Comparison of ENCODE assay signal across 8 mouse cellular contexts in genomic region chr6:85037677-85038076, GRCm38 (mm10). TPM values are rescaled to one million over a fixed set of nuclear protein-coding genes. Genes with fewer than 3 reads are reported as not detected.
A peak's percentile ranks its signal among the peaks of the same experiment; 100 is the strongest.
DNase-seq lines count a peak whose midpoint lies in the region; ATAC-seq and TF ChIP-seq lines count a peak whose summit lies in the region.

No protein-coding gene starts in this region.

- 10% methylated on average over 6 of the region's 6 CpGs for WGBS in midbrain, embryonic 10.5 days
- 9% methylated on average over 6 of the region's 6 CpGs for WGBS in midbrain, embryonic 13.5 days
- WGBS in midbrain, postnatal 0 days: 6% methylated on average over 6 of the region's 6 CpGs
- 4% methylated on average over 6 of the region's 6 CpGs for WGBS in stomach, postnatal 0 days

- no peak for TF ChIP-seq EP300 in stomach, postnatal 0 days (optimal IDR thresholded peaks at IDR 0.05)

- H3K36me3 ChIP-seq in midbrain, embryonic 10.5 days: no peaks in the 10 kb centered on the region
- H3K36me3 ChIP-seq in midbrain, embryonic 13.5 days: no peaks in the 10 kb centered on the region
- H3K36me3 ChIP-seq in midbrain, postnatal 0 days (ENCODE audit: insufficient read depth, low read length): no peaks in the 10 kb centered on the region
- no peaks in the 10 kb centered on the region for H3K36me3 ChIP-seq in stomach, postnatal 0 days (ENCODE audit: control insufficient read depth, insufficient read depth, low read length)

- H3K4me1 ChIP-seq in midbrain, embryonic 10.5 days: no peaks in the 10 kb centered on the region
- 0 out of 2 replicates have a peak, but pooled peaks cover 2% of the 10 kb centered on the region for H3K4me1 ChIP-seq in midbrain, embryonic 13.5 days (replicated peaks)
- peaks cover 6% of the 10 kb centered on the region for H3K4me1 ChIP-seq in bone marrow macrophage, adult 2 months (ENCODE audit: control insufficient read depth, insufficient read depth, low read length)
- no peaks in the 10 kb centered on the region for H3K4me1 ChIP-seq in embryonic fibroblast, embryonic 13.5 days (ENCODE audit: control insufficient read depth, insufficient read depth, low read length)
- no peaks in the 10 kb centered on the region for H3K4me1 ChIP-seq in midbrain, postnatal 0 days (ENCODE audit: insufficient read depth, low read length)
- H3K4me1 ChIP-seq in stomach, postnatal 0 days (replicated peaks; ENCODE audit: control insufficient read depth, insufficient read depth): no peaks in the 10 kb centered on the region

- no peaks in the 10 kb centered on the region for H3K9me3 ChIP-seq in midbrain, embryonic 10.5 days (replicated peaks)
- H3K9me3 ChIP-seq in midbrain, embryonic 13.5 days: no peaks in the 10 kb centered on the region
- no peaks in the 10 kb centered on the region for H3K9me3 ChIP-seq in midbrain, postnatal 0 days (ENCODE audit: low read length)
- no peaks in the 10 kb centered on the region for H3K9me3 ChIP-seq in stomach, postnatal 0 days (ENCODE audit: control insufficient read depth, low read length)

- H3K4me2 ChIP-seq in midbrain, embryonic 13.5 days (replicated peaks): no peak overlapping the region
- H3K4me2 ChIP-seq in midbrain, postnatal 0 days (ENCODE audit: low read depth, low read length, poor library complexity, severe bottlenecking): no peak overlapping the region
- H3K4me2 ChIP-seq in stomach, postnatal 0 days (replicated peaks; ENCODE audit: low read depth): no peak overlapping the region

- no peak overlapping the region for H3K4me3 ChIP-seq in midbrain, embryonic 10.5 days
- no peak overlapping the region for H3K4me3 ChIP-seq in midbrain, embryonic 13.5 days (replicated peaks)
- no peak overlapping the region for H3K4me3 ChIP-seq in bone marrow macrophage, adult 2 months (ENCODE audit: insufficient read depth, low read length)
- no peak overlapping the region for H3K4me3 ChIP-seq in embryonic fibroblast, embryonic 13.5 days (ENCODE audit: insufficient read depth, low read length)
- no peak overlapping the region for H3K4me3 ChIP-seq in midbrain, postnatal 0 days (ENCODE audit: low read depth, low read length)
- H3K4me3 ChIP-seq in stomach, postnatal 0 days (ENCODE audit: low read depth, low read length): no peak overlapping the region

- H3K9ac ChIP-seq in midbrain, embryonic 13.5 days (replicated peaks): no peak overlapping the region
- H3K9ac ChIP-seq in midbrain, postnatal 0 days (replicated peaks; ENCODE audit: low read length, poor library complexity, severe bottlenecking): no peak overlapping the region
- no peak overlapping the region for H3K9ac ChIP-seq in stomach, postnatal 0 days (ENCODE audit: low read length)

- ATAC-seq in midbrain, embryonic 13.5 days: no peak
- no peak for ATAC-seq in midbrain, postnatal 0 days (ENCODE audit: low FRiP score)
- no peak for ATAC-seq in stomach, postnatal 0 days (ENCODE audit: low FRiP score, low TSS enrichment)

- peak; percentile 58 for TF ChIP-seq CTCF in bone marrow macrophage, adult 2 months (IDR thresholded peaks at IDR 0.05; ENCODE audit: low read depth, low read length)
- TF ChIP-seq CTCF in embryonic fibroblast, embryonic 13.5 days (IDR thresholded peaks at IDR 0.05; ENCODE audit: borderline replicate concordance, insufficient read depth, low read length): peak; percentile 84; the same call in 1 of the 2 replicates
- TF ChIP-seq CTCF in midbrain, postnatal 0 days (IDR thresholded peaks at IDR 0.05): peak; percentile 91
- peak; percentile 96 for TF ChIP-seq CTCF in stomach, postnatal 0 days (IDR thresholded peaks at IDR 0.05; ENCODE audit: low read depth)

- no peaks in the 10 kb centered on the region for H3K27me3 ChIP-seq in midbrain, embryonic 10.5 days (ENCODE audit: low read depth, poor library complexity, severe bottlenecking)
- H3K27me3 ChIP-seq in midbrain, embryonic 13.5 days: no peaks in the 10 kb centered on the region
- H3K27me3 ChIP-seq in midbrain, postnatal 0 days (ENCODE audit: insufficient read depth, low read length): no peaks in the 10 kb centered on the region
- H3K27me3 ChIP-seq in stomach, postnatal 0 days (ENCODE audit: control insufficient read depth, insufficient read depth, low read length): no peaks in the 10 kb centered on the region

- intact Hi-C loops in heart, postnatal 14 days (cut with DNase I): loop anchor here (1.0 to 2.0 kb wide), 2 partner anchors 81 to 94 kb away; no protein-coding TSS in a partner anchor

- DNase-seq in midbrain, embryonic 10.5 days (ENCODE audit: low spot score): peak; percentile 42
- peak; percentile 37 to 74 for DNase-seq in heart, postnatal 14 days
- DNase-seq in left cerebral cortex, adult 8-10 months (ENCODE audit: low spot score in 2 of 2): peak; percentile 18 to 19
- DNase-seq in midbrain, postnatal 0 days (ENCODE audit: low spot score): peak; percentile 80
- peak; percentile 64 for DNase-seq in stomach, postnatal 0 days (ENCODE audit: low spot score)

- no peak for TF ChIP-seq POLR2A in bone marrow macrophage, adult 2 months (IDR thresholded peaks at IDR 0.05; ENCODE audit: borderline replicate concordance, low read depth, low read length)
- TF ChIP-seq POLR2A in embryonic fibroblast, embryonic 13.5 days (IDR thresholded peaks at IDR 0.05; ENCODE audit: low read depth, low read length): no peak

- H3K27ac ChIP-seq in midbrain, embryonic 10.5 days (replicated peaks): no peak overlapping the region
- no peak overlapping the region for H3K27ac ChIP-seq in midbrain, embryonic 13.5 days
- no peak overlapping the region for H3K27ac ChIP-seq in bone marrow macrophage, adult 2 months (ENCODE audit: insufficient read depth, low read depth, low read length)
- no peak overlapping the region for H3K27ac ChIP-seq in embryonic fibroblast, embryonic 13.5 days (ENCODE audit: insufficient read depth, low read length)
- H3K27ac ChIP-seq in midbrain, postnatal 0 days (ENCODE audit: low read depth, low read length): no peak overlapping the region
- H3K27ac ChIP-seq in stomach, postnatal 0 days (replicated peaks): no peak overlapping the region

RNA-seq across cellular contexts. Expression of gene Exoc6b, which starts 31.6 kb away (rescaled TPM):
- 22.8 and 29.2 TPM in 2 replicates for polyA plus RNA-seq in midbrain, embryonic 10.5 days (2016; fragmentation: Nextera tagmentation; extraction: Ambion mirVana)
- 46.8 and 52.2 TPM in 2 replicates for polyA plus RNA-seq in midbrain, embryonic 13.5 days (2015; fragmentation: Nextera tagmentation; extraction: Ambion mirVana)
- 16.9 and 18.8 TPM in 2 replicates for polyA plus RNA-seq in bone marrow macrophage, adult 2 months (2012; ENCODE audit: insufficient read depth, insufficient read length, missing spikeins)
- 32.2 and 34.0 TPM in 2 replicates for polyA plus RNA-seq in embryonic fibroblast, embryonic 13.5 days (2011; ENCODE audit: insufficient read length, low read depth, missing spikeins)
- 10 to 100 TPM; 21.2 to 21.9 TPM for total RNA-seq in heart, postnatal 14 days (2021)
- 10 to 100 TPM; 76.7 to 85.4 (median 80.3) TPM for total RNA-seq in left cerebral cortex, adult 8-10 months (2022)
- 43.7 and 54.6 TPM in 2 replicates for total RNA-seq in midbrain, postnatal 0 days (2014; rRNA removed)
- 35.3 and 37.0 TPM in 2 replicates for polyA plus RNA-seq in midbrain, postnatal 0 days (2015; fragmentation: Nextera tagmentation; extraction: Ambion mirVana)
- 11.7 and 13.8 TPM in 2 replicates for polyA plus RNA-seq in stomach, postnatal 0 days (2015; fragmentation: Nextera tagmentation; extraction: Ambion mirVana)

Comparison
In these comparisons a context has a peak if more than half of its experiments do, and no peak if none do; other contexts are left out.
1. DNase-seq: peak in every context shown above with its lines; median percentile 80 in midbrain, postnatal 0 days; 64 in stomach, postnatal 0 days; 56 in heart, postnatal 14 days; 42 in midbrain, embryonic 10.5 days; 18 in left cerebral cortex, adult 8-10 months.